Mouse (Mus musculus): ENCODE measurements around the gene Scgb2b11. TPM values are rescaled to one million over a fixed set of nuclear protein-coding genes. Genes with fewer than 3 reads are reported as not detected.
"Not testable (repeated sequence)": the region's sequence is repeated elsewhere in the genome, so short reads cannot be mapped to it uniquely, and the experiment has no call there.

Scgb2b11 gene
- polyA plus RNA-seq (2012; ENCODE audit: insufficient read depth, insufficient read length, missing spikeins), result not detected in 2 replicates

- not testable (repeated sequence) for H3K27ac ChIP-seq (ENCODE audit: insufficient read depth, low read depth, low read length); H3K4me3 ChIP-seq (ENCODE audit: insufficient read depth, low read length); H3K4me1 ChIP-seq (ENCODE audit: control insufficient read depth, insufficient read depth, low read length)
These were observed at the start of gene Scgb2b11 for GRCm38 (mm10) chr7:32211045-32211444. TSS of gene Scgb2b11 (minus strand) at chr7:32211145.

GRCm38 (mm10) chr7:32222540-32222939, 11.6 kb upstream of the Scgb2b11 start, which contains the start of gene Scgb1b11:
TSS of gene Scgb1b11 (plus strand) at chr7:32222840.
- not testable (repeated sequence) for H3K27ac ChIP-seq (ENCODE audit: insufficient read depth, low read depth, low read length); H3K4me3 ChIP-seq (ENCODE audit: insufficient read depth, low read length); H3K4me1 ChIP-seq (ENCODE audit: control insufficient read depth, insufficient read depth, low read length)

Other genes starting within 250 kb of the Scgb2b11 start
- gene Scgb1b10, start 110.3 kb downstream of the Scgb2b11 start, polyA plus RNA-seq (2012; ENCODE audit: insufficient read depth, insufficient read length, missing spikeins), result not detected in 2 replicates
- gene Scgb1b11, start 11.7 kb upstream of the Scgb2b11 start, polyA plus RNA-seq (2012; ENCODE audit: insufficient read depth, insufficient read length, missing spikeins), result not detected in 2 replicates
- gene Scgb2b12, start 116.1 kb upstream of the Scgb2b11 start, polyA plus RNA-seq (2012; ENCODE audit: insufficient read depth, insufficient read length, missing spikeins), result not detected in 2 replicates
- gene Scgb1b12, start 123.0 kb upstream of the Scgb2b11 start, polyA plus RNA-seq (2012; ENCODE audit: insufficient read depth, insufficient read length, missing spikeins), result not detected in 2 replicates
- not detected in 2 replicates for gene Scgb1b29, start 230.4 kb upstream of the Scgb2b11 start, polyA plus RNA-seq (2012; ENCODE audit: insufficient read depth, insufficient read length, missing spikeins)

Data from bone marrow macrophage, adult 2 months (primary cell).